Mouse (Mus musculus): ENCODE results near the gene 1700014D04Rik. TPM values are rescaled to one million over a fixed set of nuclear protein-coding genes. Genes with fewer than 3 reads are reported as not detected.
A peak's percentile ranks its signal among the peaks of the same experiment; 100 is the strongest.
"Not testable (repeated sequence)": the region's sequence is repeated elsewhere in the genome, so short reads cannot be mapped to it uniquely, and the experiment has no call there.

The 1700014D04Rik gene
- 0.04 and 0.30 TPM in 2 replicates for polyA plus RNA-seq (2016; fragmentation: Nextera tagmentation; extraction: Ambion mirVana)

GRCm38 (mm10) chr13:59746711-59747110, at the start of gene 1700014D04Rik:
Gene 1700014D04Rik (minus strand): TSS chr13:59746752.
- Histone ChIP-seq H3K36me3 (no peaks in the 10 kb centered on the region), H3K4me3 (no peak within 1 kb of the TSS), H3K27ac (replicated peaks) (no peak within 1 kb of the TSS), H3K27me3 (ENCODE audit: low read depth, poor library complexity, severe bottlenecking) (no peaks in the 10 kb centered on the region), H3K9me3 (replicated peaks) (no peaks in the 10 kb centered on the region), H3K4me1 (no peaks in the 10 kb centered on the region)
- no peak for DNase-seq (ENCODE audit: low spot score)
- 81% methylated on average over 9 of the region's 9 CpGs for WGBS

- H3K4me1 ChIP-seq = no peaks in the 10 kb centered on the region
- H3K9me3 ChIP-seq (replicated peaks) = no peaks in the 10 kb centered on the region
- DNase-seq (ENCODE audit: low spot score) = no peak
- no peak overlapping the region for H3K27ac ChIP-seq (replicated peaks)
- H3K4me3 ChIP-seq = no peak overlapping the region
- WGBS = 93% methylated on average over 6 of the region's 6 CpGs
- H3K27me3 ChIP-seq (ENCODE audit: low read depth, poor library complexity, severe bottlenecking) = no peaks in the 10 kb centered on the region
- H3K36me3 ChIP-seq = peaks cover 100% of the 10 kb centered on the region
These were observed 49.4 kb upstream of the 1700014D04Rik start for GRCm38 (mm10) chr13:59795807-59796465.

DNA sequence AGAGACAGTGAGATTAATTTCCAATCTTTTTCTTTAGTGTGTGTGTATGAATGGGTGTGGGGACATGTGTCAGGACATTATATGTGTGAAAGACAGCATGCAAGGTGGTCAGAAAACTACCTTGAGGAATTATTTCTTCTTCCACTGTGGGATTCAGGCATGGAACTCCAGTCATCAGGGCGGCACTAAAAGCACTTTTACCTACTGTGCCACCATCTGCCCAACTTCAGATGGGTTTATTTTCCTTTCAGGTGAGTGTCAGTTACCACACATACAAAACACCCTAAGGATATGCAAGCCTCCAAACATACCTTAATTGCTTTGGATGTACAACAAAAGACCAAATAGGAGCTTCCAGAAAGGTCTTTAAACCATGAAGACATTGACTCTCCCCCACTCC, 48.2 kb upstream of the 1700014D04Rik start:
- H3K4me1 ChIP-seq = no peaks in the 10 kb centered on the region
- no peaks in the 10 kb centered on the region for H3K27me3 ChIP-seq (ENCODE audit: low read depth, poor library complexity, severe bottlenecking)
- WGBS = 86% methylated on average over 1 of the region's 1 CpGs
- DNase-seq (ENCODE audit: low spot score) = no peak
- H3K4me3 ChIP-seq = no peak overlapping the region
- no peaks in the 10 kb centered on the region for H3K9me3 ChIP-seq (replicated peaks)
- no peak overlapping the region for H3K27ac ChIP-seq (replicated peaks)
- peaks cover 100% of the 10 kb centered on the region for H3K36me3 ChIP-seq

DNA sequence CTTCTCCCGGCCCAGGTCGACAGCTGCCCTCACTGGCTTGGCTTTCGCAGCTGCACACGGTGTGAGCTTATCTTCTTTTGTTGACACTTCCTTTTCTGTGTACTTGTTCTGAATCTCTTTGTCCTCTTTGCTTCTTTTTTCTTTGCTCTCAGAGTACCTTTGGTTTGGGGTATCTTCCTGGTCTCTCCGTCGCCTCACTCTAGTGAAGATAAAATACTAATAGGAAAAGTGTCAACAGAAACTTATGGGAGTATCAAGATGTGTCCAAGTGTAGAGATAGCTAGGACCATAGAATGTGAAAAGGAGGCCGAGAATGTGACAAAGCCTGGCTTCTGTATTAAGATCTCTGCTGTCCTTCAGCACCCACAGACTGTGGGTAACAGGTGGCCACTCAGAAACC, 35.6 kb upstream of the 1700014D04Rik start, which contains the start of gene Gm49354:
Gm49354 (minus strand) TSS at position 101 of the 400 bp plus-strand sequence.
- Histone ChIP-seq H3K36me3 (peaks cover 99% of the 10 kb centered on the region), H3K27ac (replicated peaks) (no peak within 1 kb of the TSS)

DNA sequence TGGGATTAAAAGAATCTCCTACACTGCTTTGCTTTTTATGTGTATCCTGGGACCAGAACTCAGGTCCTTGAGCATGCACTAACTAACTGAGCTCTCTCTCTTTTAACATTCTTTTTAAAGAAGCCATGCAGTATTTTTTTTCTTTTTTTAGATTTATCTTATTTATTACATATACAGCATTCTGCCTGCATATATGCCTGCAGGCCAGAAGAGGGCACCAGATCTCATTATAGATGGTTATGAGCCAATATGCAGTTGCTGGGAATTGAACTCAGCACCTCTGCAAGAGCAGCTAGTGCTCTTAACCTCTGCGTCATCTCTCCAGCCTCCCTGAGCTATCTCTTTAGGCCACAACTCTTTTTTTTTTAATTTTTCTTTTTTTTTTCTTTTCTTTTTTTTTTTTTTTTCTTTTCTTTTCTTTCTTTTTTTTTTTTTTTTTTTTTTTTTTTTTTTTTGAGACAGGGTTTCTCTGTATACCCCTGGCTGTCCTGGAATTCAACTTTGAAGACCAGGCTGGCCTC, 33.3 kb upstream of the 1700014D04Rik start:
- not testable (repeated sequence) for H3K27me3 ChIP-seq (ENCODE audit: low read depth, poor library complexity, severe bottlenecking); H3K4me1 ChIP-seq; DNase-seq (ENCODE audit: low spot score); H3K4me3 ChIP-seq; H3K9me3 ChIP-seq (replicated peaks); H3K27ac ChIP-seq (replicated peaks)
- WGBS = 97% methylated on average over 1 of the region's 1 CpGs
- H3K36me3 ChIP-seq = peaks cover 99% of the 10 kb centered on the region

More for the DNA sequence above, 35.6 kb upstream of the 1700014D04Rik start, which contains the start of gene Gm49354:
- Histone ChIP-seq H3K4me1 (no peaks in the 10 kb centered on the region), H3K9me3 (replicated peaks) (no peaks in the 10 kb centered on the region), H3K4me3 (no peak within 1 kb of the TSS), H3K27me3 (ENCODE audit: low read depth, poor library complexity, severe bottlenecking) (no peaks in the 10 kb centered on the region)
- WGBS = 90% methylated on average over 7 of the region's 7 CpGs
- no peak for DNase-seq (ENCODE audit: low spot score)

GRCm38 (mm10) chr13:59779213-59779612, 32.7 kb upstream of the 1700014D04Rik start:
- Histone ChIP-seq H3K36me3 (peaks cover 97% of the 10 kb centered on the region), H3K27me3 (ENCODE audit: low read depth, poor library complexity, severe bottlenecking) (no peaks in the 10 kb centered on the region), H3K9me3 (replicated peaks) (no peaks in the 10 kb centered on the region), H3K4me3 (no peak overlapping the region), H3K4me1 (no peaks in the 10 kb centered on the region), H3K27ac (replicated peaks) (no peak overlapping the region)
- 89% methylated on average over 4 of the region's 4 CpGs for WGBS
- DNase-seq (ENCODE audit: low spot score) = no peak

- Histone ChIP-seq H3K9me3 (replicated peaks) (no peaks in the 10 kb centered on the region), H3K27me3 (ENCODE audit: low read depth, poor library complexity, severe bottlenecking) (no peaks in the 10 kb centered on the region), H3K4me3 (no peak overlapping the region), H3K36me3 (peaks cover 88% of the 10 kb centered on the region), H3K4me1 (peaks cover 12% of the 10 kb centered on the region), H3K27ac (replicated peaks) (no peak overlapping the region)
- WGBS = 93% methylated on average over 3 of the region's 3 CpGs
- DNase-seq (ENCODE audit: low spot score) = no peak
These were observed 28.6 kb upstream of the 1700014D04Rik start for GRCm38 (mm10) chr13:59775168-59775567.

GRCm38 (mm10) chr13:59771257-59771656, 24.7 kb upstream of the 1700014D04Rik start:
- Histone ChIP-seq H3K27me3 (ENCODE audit: low read depth, poor library complexity, severe bottlenecking) (no peaks in the 10 kb centered on the region), H3K9me3 (replicated peaks) (no peaks in the 10 kb centered on the region), H3K4me3 (peak overlapping the region; percentile 84; the same call in 1 of the 2 replicates), H3K4me1 (peaks cover 39% of the 10 kb centered on the region), H3K36me3 (peaks cover 55% of the 10 kb centered on the region), H3K27ac (replicated peaks) (peak overlapping the region; percentile 95)
- WGBS = 81% methylated on average over 9 of the region's 9 CpGs
- DNase-seq (ENCODE audit: low spot score) = no peak

DNA sequence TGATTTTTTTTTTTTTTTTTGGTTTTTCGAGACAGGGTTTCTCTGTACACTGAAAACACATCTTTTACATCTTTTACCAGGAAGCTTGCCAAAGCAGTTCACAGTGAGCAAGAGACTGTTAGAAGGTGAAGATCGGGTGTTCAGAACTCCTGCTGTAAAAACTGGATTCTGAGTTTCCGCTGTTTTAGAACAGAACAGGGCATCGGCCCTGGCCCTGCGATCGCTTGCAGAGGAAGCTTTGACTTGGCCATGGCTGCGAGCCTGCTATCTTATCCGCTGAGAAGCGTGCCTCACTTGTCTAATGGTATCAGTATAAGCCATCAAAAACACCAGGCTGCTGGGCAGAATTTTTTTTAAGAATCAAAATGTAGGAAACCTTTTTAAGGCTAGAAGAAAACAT, 24.3 kb upstream of the 1700014D04Rik start:
- H3K4me1 ChIP-seq = peaks cover 43% of the 10 kb centered on the region
- peaks cover 51% of the 10 kb centered on the region for H3K36me3 ChIP-seq
- no peaks in the 10 kb centered on the region for H3K27me3 ChIP-seq (ENCODE audit: low read depth, poor library complexity, severe bottlenecking)
- peak overlapping the region; percentile 84 for H3K4me3 ChIP-seq
- H3K27ac ChIP-seq (replicated peaks) = peak overlapping the region; percentile 95
- DNase-seq (ENCODE audit: low spot score) = no peak
- no peaks in the 10 kb centered on the region for H3K9me3 ChIP-seq (replicated peaks)
- WGBS = 76% methylated on average over 9 of the region's 9 CpGs

DNA sequence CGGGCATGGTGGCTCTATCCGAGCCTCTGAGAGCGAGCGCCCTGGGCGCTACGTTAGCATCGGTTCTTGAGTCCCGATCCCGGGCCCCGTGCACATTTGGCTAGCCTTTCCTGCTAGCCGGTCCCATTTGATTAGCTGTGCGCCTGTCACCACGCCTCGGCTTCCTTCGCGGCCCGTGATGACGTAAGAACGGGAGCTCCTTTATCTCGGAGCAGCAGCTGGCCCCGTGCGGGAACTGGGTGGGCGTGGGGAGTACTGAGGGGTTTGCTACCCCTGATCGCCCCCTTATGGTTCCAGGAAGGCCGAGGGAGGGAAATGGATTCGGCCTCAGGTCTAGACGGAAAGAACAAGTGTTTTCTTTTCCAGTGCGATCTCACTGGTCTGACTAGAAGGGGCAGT, 23.6 kb upstream of the 1700014D04Rik start:
- H3K4me3 ChIP-seq = peak overlapping the region; percentile 84
- no peaks in the 10 kb centered on the region for H3K27me3 ChIP-seq (ENCODE audit: low read depth, poor library complexity, severe bottlenecking)
- peak overlapping the region; percentile 95 for H3K27ac ChIP-seq (replicated peaks)
- WGBS = 1% methylated on average over 28 of the region's 28 CpGs
- peaks cover 47% of the 10 kb centered on the region for H3K4me1 ChIP-seq
- H3K9me3 ChIP-seq (replicated peaks) = no peaks in the 10 kb centered on the region
- peak; percentile 90 for DNase-seq (ENCODE audit: low spot score)
- H3K36me3 ChIP-seq = peaks cover 44% of the 10 kb centered on the region

DNA sequence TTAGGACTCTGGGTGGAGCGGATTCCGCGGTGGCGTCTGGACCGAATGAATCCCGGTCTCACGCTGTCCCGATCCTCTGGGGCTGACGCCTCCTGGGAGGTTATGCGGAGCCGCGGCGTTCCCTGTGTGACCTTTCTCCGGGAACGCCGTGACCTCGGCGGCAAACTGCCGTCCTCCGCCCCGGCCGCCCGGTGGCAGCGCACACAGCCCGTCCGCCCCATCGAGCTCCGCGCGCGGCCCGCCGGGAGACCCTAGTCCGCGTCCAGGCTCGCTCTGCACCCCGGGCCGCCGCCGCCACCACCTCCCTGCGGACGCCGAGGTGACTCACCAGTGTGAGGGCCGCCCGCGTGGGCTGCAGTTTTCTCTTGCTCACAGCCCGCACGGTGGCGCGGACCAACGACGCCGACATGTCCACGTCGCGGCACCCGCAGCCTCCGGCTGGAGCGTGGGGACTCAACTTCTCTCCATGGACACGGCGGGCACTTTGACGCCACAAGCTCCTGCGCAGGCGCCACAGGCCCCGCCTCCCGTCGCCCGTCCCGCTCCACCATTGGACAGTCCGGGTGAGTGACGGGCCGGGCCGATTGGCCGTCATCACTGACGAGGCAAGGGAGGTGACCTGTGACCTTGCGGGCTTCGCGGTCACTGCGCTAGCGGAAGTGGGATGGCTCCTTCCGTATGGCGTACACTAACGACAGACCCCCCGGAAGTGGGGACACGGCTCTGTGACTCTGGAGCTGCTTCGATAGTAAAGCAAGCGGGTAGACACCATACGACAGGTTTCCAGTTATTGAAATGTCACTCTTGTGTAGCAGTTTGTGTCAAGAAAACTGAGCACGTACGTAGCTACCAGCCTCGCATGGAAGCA, 23.0 kb upstream of the 1700014D04Rik start, which contains the start of gene Isca1:
Isca1 (minus strand) TSS at position 515 of the 868 bp plus-strand sequence.
- Histone ChIP-seq H3K27me3 (ENCODE audit: low read depth, poor library complexity, severe bottlenecking) (no peaks in the 10 kb centered on the region), H3K9me3 (replicated peaks) (no peaks in the 10 kb centered on the region), H3K4me1 (peaks cover 47% of the 10 kb centered on the region), H3K27ac (replicated peaks) (peak within 1 kb of the TSS; percentile 95), H3K36me3 (peaks cover 39% of the 10 kb centered on the region), H3K4me3 (peak within 1 kb of the TSS; percentile 84)
- peak; percentile 99 for DNase-seq (ENCODE audit: low spot score)
- WGBS = under 1% methylated on average over 91 of the region's 91 CpGs

DNA sequence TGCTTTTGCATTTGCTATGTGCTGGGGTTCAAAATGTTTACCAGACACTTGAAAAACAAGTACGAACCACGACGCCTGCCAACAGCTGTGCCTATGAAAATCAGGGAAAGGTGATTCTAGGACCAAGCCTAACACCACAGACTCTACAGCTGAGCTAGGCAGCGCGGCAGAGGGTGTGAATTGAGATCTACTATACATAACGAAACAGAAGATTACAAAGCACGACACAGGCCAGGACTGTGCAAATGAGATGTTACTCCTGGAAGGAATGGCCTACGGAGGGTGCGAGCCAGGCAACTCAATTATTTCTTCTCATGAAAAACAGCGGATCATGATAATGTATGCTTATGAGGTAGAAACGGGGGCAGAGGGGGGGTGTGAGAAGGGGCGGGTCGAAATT, 22.0 kb upstream of the 1700014D04Rik start:
- peak overlapping the region; percentile 84 for H3K4me3 ChIP-seq
- no peaks in the 10 kb centered on the region for H3K27me3 ChIP-seq (ENCODE audit: low read depth, poor library complexity, severe bottlenecking)
- peaks cover 37% of the 10 kb centered on the region for H3K36me3 ChIP-seq
- H3K4me1 ChIP-seq = peaks cover 47% of the 10 kb centered on the region
- no peaks in the 10 kb centered on the region for H3K9me3 ChIP-seq (replicated peaks)
- WGBS = 48% methylated on average over 13 of the region's 13 CpGs
- H3K27ac ChIP-seq (replicated peaks) = peak overlapping the region; percentile 35; the same call in 1 of the 2 replicates
- DNase-seq (ENCODE audit: low spot score) = no peak

All from midbrain, embryonic 10.5 days (tissue).